Mouse (Mus musculus) liver, embryonic 14.5 days (tissue): ENCODE results near the gene Zfp553. TPM values are rescaled to one million over a fixed set of nuclear protein-coding genes. Genes with fewer than 3 reads are reported as not detected.

ENCODE experiments used
- ATAC-seq: fragments of 200-750 bp; cut with Nextera tagmentation; 2 replicates; pipeline ENCODE4 v1.8.0; 2017; ENCODE audit warnings: moderate number of reproducible peaks, mild to moderate bottlenecking, moderate library complexity; ENCODE audit not compliant: insufficient read depth
- DNase-seq, 3 experiments: peaks; one replicate each; pipeline ENCODE4 v3.0.0-alpha.2; 2012 to 2013; ENCODE audit warnings: low read depth in 3 of 3, low spot score in 3 of 3
- H3K27ac ChIP-seq: fragments of 300-500 bp; sonication (generic); 2 replicates; pipeline ENCODE4 v1.5.1; 2014; ENCODE audit warnings: moderate library complexity, mild to moderate bottlenecking, control low read depth, inconsistent platforms
- H3K27me3 ChIP-seq: fragments of 300-500 bp; sonication (generic); 2 replicates; pipeline ENCODE4 v1.6.1; 2014; ENCODE audit warnings: mild to moderate bottlenecking, low read length, moderate library complexity; ENCODE audit not compliant: control insufficient read depth, insufficient read depth
- H3K36me3 ChIP-seq: fragments of 300-500 bp; sonication (generic); replicated peaks from 2 replicates; pipeline ENCODE4 v1.6.1; 2014; ENCODE audit warnings: low read depth; ENCODE audit not compliant: control insufficient read depth, insufficient read depth
- H3K4me1 ChIP-seq, 2 experiments: fragments of 200-500 bp in 1 of 2; fragments of 300-500 bp in 1 of 2; sonication (generic) in 1 of 2; replicated peaks; 2 replicates each; pipeline ENCODE4 v1.6.1; 2012 to 2014; ENCODE audit warnings: antibody characterized with exemption in 1 of 2, inconsistent platforms in 1 of 2, low read length in 1 of 2; ENCODE audit not compliant: control insufficient read depth in 2 of 2, insufficient read depth in 2 of 2
- H3K4me2 ChIP-seq: fragments of 300-500 bp; sonication (generic); 2 replicates; pipeline ENCODE4 v1.6.1; 2014; ENCODE audit warnings: low read depth, mild to moderate bottlenecking, control low read depth, moderate library complexity
- H3K4me3 ChIP-seq, 2 experiments: fragments of 200-500 bp in 1 of 2; fragments of 300-500 bp in 1 of 2; sonication (generic) in 1 of 2; 2 replicates each; pipeline ENCODE4 v1.5.1; 2012 to 2014; ENCODE audit warnings: low read depth in 2 of 2, low read length in 2 of 2, mild to moderate bottlenecking in 2 of 2, control low read depth in 1 of 2, inconsistent platforms in 1 of 2, moderate library complexity in 1 of 2; ENCODE audit not compliant: insufficient read depth in 1 of 2
- H3K9ac ChIP-seq: fragments of 300-500 bp; sonication (generic); replicated peaks from 2 replicates; pipeline ENCODE4 v1.6.1; 2014; ENCODE audit warnings: mild to moderate bottlenecking, control low read depth, moderate library complexity
- H3K9me3 ChIP-seq: fragments of 300-500 bp; sonication (generic); 2 replicates; pipeline ENCODE4 v1.6.1; 2016; ENCODE audit warnings: low read length, mixed read lengths; ENCODE audit not compliant: control insufficient read depth
- CTCF ChIP-seq: IDR thresholded peaks from 2 replicates; pipeline ENCODE4 v1.5.1; 2016; ENCODE audit warnings: antibody characterized with exemption, low read depth, control low read depth
- EP300 ChIP-seq: IDR thresholded peaks from 2 replicates; pipeline ENCODE4 v1.6.1; 2016; ENCODE audit warnings: antibody characterized with exemption, low read depth
- WGBS: fragments of 180-500 bp; shearing (Covaris S2); extraction: QIAGEN DNeasy Blood & Tissue Kit; methylation state at CpG from one replicate; pipeline ENCODE4 v1.1.7; 2014; ENCODE audit not compliant: insufficient replicate concordance; 5-methylcytosine and 5-hydroxymethylcytosine counted together
- polyA plus RNA-seq, 2 experiments: library from polyadenylated mRNA; depleted of rRNA in 1 of 2; stranded (reverse) in 1 of 2; unstranded in 1 of 2; fragments of >200 nt; fragmentation: Nextera tagmentation in 1 of 2; extraction: Ambion mirVana in 1 of 2; gene quantifications; 2 replicates each; pipeline versions ENCODE4 v1.2.1 to v1.2.3; 2012 to 2014

Zfp553 gene
- polyA plus RNA-seq, 2 experiments, result 2.4 to 3.4 TPM

DNA sequence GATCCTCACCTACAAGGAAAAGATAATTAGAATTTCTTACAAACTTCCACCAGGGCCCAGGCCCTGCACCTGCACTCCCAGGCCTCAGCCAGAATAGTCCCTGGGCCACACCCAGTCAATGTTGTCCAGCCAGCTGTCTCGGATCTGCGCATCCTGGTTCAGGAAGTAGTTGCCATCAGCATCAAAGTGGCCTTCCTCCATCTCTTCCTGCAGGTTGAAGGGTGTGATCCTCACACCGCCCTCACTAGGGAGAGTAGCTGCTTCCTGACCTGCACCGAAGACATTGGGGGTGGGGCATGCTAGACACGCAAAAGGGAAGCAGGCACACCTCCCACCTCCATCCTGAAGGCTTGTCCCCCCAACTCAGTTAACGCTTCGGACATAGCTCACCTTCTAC lies 38.2 kb upstream of the Zfp553 start:
- Histone ChIP-seq H3K4me3 (peak overlapping the region; percentile 92 to 95), H3K4me1 (peaks cover 16 to 19% of the 10 kb centered on the region in 2 experiments), H3K9me3 (no peaks in the 10 kb centered on the region), H3K27ac (no peak overlapping the region), H3K27me3 (no peaks in the 10 kb centered on the region), H3K36me3 (peaks cover 48% of the 10 kb centered on the region), H3K9ac (peak overlapping the region; percentile 84; the same call in 1 of the 2 replicates), H3K4me2 (peak overlapping the region; percentile 90)
- no peak for DNase-seq
- no peak for ATAC-seq
- TF ChIP-seq CTCF, result 0 out of 2 replicates have a peak, but pooled peaks have one; percentile 8
- no peak for TF ChIP-seq EP300
- WGBS, result 55% methylated on average over 7 of the region's 7 CpGs

- Histone ChIP-seq H3K4me1 (peaks cover 16 to 19% of the 10 kb centered on the region in 2 experiments), H3K4me3 (peak within 1 kb of the TSS; percentile 92 to 95), H3K9me3 (no peaks in the 10 kb centered on the region), H3K27me3 (no peaks in the 10 kb centered on the region), H3K4me2 (peak within 1 kb of the TSS; percentile 90), H3K27ac (peak within 1 kb of the TSS; percentile 81), H3K9ac (peak within 1 kb of the TSS; percentile 84), H3K36me3 (peaks cover 58% of the 10 kb centered on the region)
- TF ChIP-seq EP300 (peak; percentile 66), CTCF (peak; percentile 54)
- ATAC-seq (peak; percentile 93), DNase-seq (peak; percentile 97)
- WGBS, result under 1% methylated on average over 51 of the region's 51 CpGs
Measured at GRCm38 (mm10) chr7:127195544-127196295, 37.1 kb upstream of the Zfp553 start, which contains the start of gene Cd2bp2. TSS of gene Cd2bp2 (minus strand) at chr7:127196050.

DNA sequence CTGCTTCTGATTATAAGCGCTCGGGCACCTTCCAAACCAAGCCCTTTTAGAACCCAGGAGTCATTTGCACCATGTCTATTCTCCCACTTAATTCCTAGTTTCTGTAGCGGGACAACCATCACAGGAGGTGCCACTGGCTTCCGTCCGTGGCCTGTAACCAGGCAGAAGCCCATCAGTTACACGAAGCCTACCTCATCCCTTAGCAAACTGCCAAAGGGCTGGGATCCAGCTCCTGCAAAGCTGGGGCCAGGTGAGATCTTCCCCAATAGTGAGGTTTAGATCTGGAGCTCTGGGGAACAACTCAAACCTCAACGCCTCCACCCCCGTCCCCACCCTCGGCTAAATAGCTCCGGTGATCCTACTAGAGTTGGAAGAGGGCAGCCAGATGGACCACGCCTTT lies 36.4 kb upstream of the Zfp553 start:
- ATAC-seq (no peak; the same call in 1 of the 2 replicates), DNase-seq (no peak)
- H3K9me3 ChIP-seq, result no peaks in the 10 kb centered on the region
- peaks cover 62% of the 10 kb centered on the region for H3K36me3 ChIP-seq
- peak overlapping the region; percentile 90 for H3K4me2 ChIP-seq
- H3K4me3 ChIP-seq, result peak overlapping the region; percentile 84 to 92
- no peak for TF ChIP-seq CTCF
- TF ChIP-seq EP300, result no peak
- peak overlapping the region; percentile 81 for H3K27ac ChIP-seq
- H3K4me1 ChIP-seq, result peaks cover 16 to 19% of the 10 kb centered on the region in 2 experiments
- H3K27me3 ChIP-seq, result no peaks in the 10 kb centered on the region
- peak overlapping the region; percentile 75 for H3K9ac ChIP-seq
- 49% methylated on average over 11 of the region's 11 CpGs for WGBS

DNA sequence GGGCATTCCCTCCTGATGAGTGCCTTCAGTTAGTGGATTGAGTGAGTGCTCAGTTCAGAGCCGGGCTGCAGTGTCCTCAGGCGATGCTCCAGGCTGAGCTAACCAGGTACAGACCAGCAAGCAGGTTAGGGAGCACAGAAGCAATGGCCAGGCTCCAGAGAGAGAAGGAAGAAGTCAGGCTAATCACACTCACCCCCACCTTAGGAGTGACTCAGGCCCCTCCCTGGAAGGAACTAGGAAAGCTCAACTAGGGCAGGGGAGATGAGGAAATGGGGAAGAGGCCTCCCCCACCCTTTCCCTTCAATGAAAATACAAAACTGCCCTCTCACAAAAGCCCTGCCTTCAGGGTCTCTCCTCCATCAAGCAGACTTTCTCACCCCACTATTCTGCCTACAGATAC lies 26.3 kb upstream of the Zfp553 start:
- ATAC-seq (no peak), DNase-seq (no peak)
- Histone ChIP-seq H3K36me3 (peaks cover 19% of the 10 kb centered on the region), H3K4me3 (peak overlapping the region; percentile 78 to 95), H3K4me2 (peak overlapping the region; percentile 91), H3K9me3 (no peaks in the 10 kb centered on the region), H3K27ac (peak overlapping the region; percentile 85), H3K9ac (peak overlapping the region; percentile 99), H3K4me1 (peaks cover 15 to 16% of the 10 kb centered on the region in 2 experiments), H3K27me3 (no peaks in the 10 kb centered on the region)
- WGBS, result 20% methylated on average over 2 of the region's 2 CpGs
- TF ChIP-seq CTCF (no peak), EP300 (no peak)
